Mouse (Mus musculus) megakaryocyte-erythroid progenitor cell, adult 5-6 weeks (primary cell): ENCODE results near the gene Shank2. TPM values are rescaled to one million over a fixed set of nuclear protein-coding genes. Genes with fewer than 3 reads are reported as not detected.

Experiments
- ATAC-seq: replicated peaks from 2 replicates; pipeline ENCODE4 v1.8.0; 2016; ENCODE audit warnings: mild to moderate bottlenecking, inconsistent platforms; ENCODE audit not compliant: severe bottlenecking, poor library complexity, low FRiP score, low TSS enrichment
- total RNA-seq, 2 experiments: library from RNA; stranded (forward) in 1 of 2; stranded (reverse) in 1 of 2; fragments of 200-1000, 215-1000 nt in 1 of 2; fragments of >200 nt in 1 of 2; fragmentation: Nextera tagmentation in 1 of 2; gene quantifications; 2 replicates each; pipeline ENCODE4 v1.2.3; 2014 to 2017

Shank2 gene
- total RNA-seq, 2 experiments from 2014 or later: not detected

GRCm38 (mm10) chr7:144205161-144205560 lies 203.4 kb downstream of the Shank2 start:
- no peak for ATAC-seq

GRCm38 (mm10) chr7:144205837-144206236 lies 204.1 kb downstream of the Shank2 start:
- ATAC-seq: no peak

GRCm38 (mm10) chr7:144206254-144206653 lies 204.5 kb downstream of the Shank2 start:
- ATAC-seq: no peak

GRCm38 (mm10) chr7:144207100-144207499 lies 205.4 kb downstream of the Shank2 start:
- ATAC-seq: no peak

- ATAC-seq: no peak
These were observed 206.1 kb downstream of the Shank2 start for GRCm38 (mm10) chr7:144207849-144208248.

- no peak for ATAC-seq
These were observed 206.9 kb downstream of the Shank2 start for GRCm38 (mm10) chr7:144208628-144209027.

GRCm38 (mm10) chr7:144210526-144210925 lies 208.8 kb downstream of the Shank2 start:
- no peak for ATAC-seq

- no peak for ATAC-seq
These were observed 211.0 kb downstream of the Shank2 start for GRCm38 (mm10) chr7:144212694-144213093.

- peak; percentile 80 for ATAC-seq
These were observed 215.5 kb downstream of the Shank2 start for GRCm38 (mm10) chr7:144217192-144217591.

GRCm38 (mm10) chr7:144228683-144229082 lies 227.0 kb downstream of the Shank2 start:
- ATAC-seq: no peak

GRCm38 (mm10) chr7:144229421-144229820 lies 227.7 kb downstream of the Shank2 start:
- no peak; the same call in 1 of the 2 replicates for ATAC-seq

GRCm38 (mm10) chr7:144232132-144232706 lies 230.5 kb downstream of the Shank2 start:
- no peak for ATAC-seq

- ATAC-seq: no peak
These were observed 231.8 kb downstream of the Shank2 start for GRCm38 (mm10) chr7:144233479-144233878.

- no peak for ATAC-seq
These were observed 233.1 kb downstream of the Shank2 start for GRCm38 (mm10) chr7:144234783-144235182.

- ATAC-seq: no peak
These were observed 233.8 kb downstream of the Shank2 start for GRCm38 (mm10) chr7:144235523-144235922.

- ATAC-seq: no peak
These were observed 235.1 kb downstream of the Shank2 start for GRCm38 (mm10) chr7:144236802-144237201.

GRCm38 (mm10) chr7:144238409-144238808 lies 236.7 kb downstream of the Shank2 start:
- ATAC-seq: no peak

- no peak for ATAC-seq
These were observed 237.3 kb downstream of the Shank2 start for GRCm38 (mm10) chr7:144238992-144239391.

- ATAC-seq: no peak
These were observed 238.0 kb downstream of the Shank2 start for GRCm38 (mm10) chr7:144239571-144240370.

- ATAC-seq: no peak
These were observed 239.1 kb downstream of the Shank2 start for GRCm38 (mm10) chr7:144240736-144241343.

GRCm38 (mm10) chr7:144244203-144244602 lies 242.5 kb downstream of the Shank2 start:
- no peak for ATAC-seq
